Mouse (Mus musculus) forebrain, embryonic 13.5 days (tissue): Measurements from ENCODE around the gene Asb10. TPM values are rescaled to one million over a fixed set of nuclear protein-coding genes. Genes with fewer than 3 reads are reported as not detected.

ENCODE experiments used
- ATAC-seq: fragments of 200-750 bp; cut with Nextera tagmentation; 2 replicates; pipeline ENCODE4 v1.8.0; 2017
- H3K27ac ChIP-seq: fragments of 300-500 bp; sonication (generic); 2 replicates; pipeline ENCODE4 v1.5.1; 2015; ENCODE audit warnings: inconsistent platforms, mild to moderate bottlenecking, moderate library complexity
- H3K27me3 ChIP-seq: fragments of 300-500 bp; sonication (generic); 2 replicates; pipeline ENCODE4 v1.6.1; 2015; ENCODE audit warnings: mild to moderate bottlenecking, inconsistent platforms
- H3K36me3 ChIP-seq: fragments of 300-500 bp; sonication (generic); 2 replicates; pipeline ENCODE4 v1.6.1; 2015; ENCODE audit warnings: mild to moderate bottlenecking, inconsistent platforms; ENCODE audit not compliant: poor library complexity, severe bottlenecking
- H3K4me1 ChIP-seq: fragments of 300-500 bp; sonication (generic); 2 replicates; pipeline ENCODE4 v1.6.1; 2015; ENCODE audit warnings: inconsistent platforms
- H3K4me2 ChIP-seq: fragments of 300-500 bp; sonication (generic); 2 replicates; pipeline ENCODE4 v1.6.1; 2015; ENCODE audit warnings: inconsistent platforms, mild to moderate bottlenecking, moderate library complexity
- H3K4me3 ChIP-seq: fragments of 300-500 bp; sonication (generic); 2 replicates; pipeline ENCODE4 v1.5.1; 2015; ENCODE audit warnings: mild to moderate bottlenecking, inconsistent platforms
- H3K9ac ChIP-seq: fragments of 300-500 bp; sonication (generic); 2 replicates; pipeline ENCODE4 v1.6.1; 2015; ENCODE audit warnings: mild to moderate bottlenecking, inconsistent platforms
- H3K9me3 ChIP-seq: fragments of 300-500 bp; sonication (generic); replicated peaks from 2 replicates; pipeline ENCODE4 v1.6.1; 2016; ENCODE audit warnings: inconsistent platforms
- WGBS: fragments of 180-500 bp; shearing (Covaris S2); methylation state at CpG from one replicate; pipeline ENCODE4 v1.1.7; 2015; 5-methylcytosine and 5-hydroxymethylcytosine counted together
- polyA plus RNA-seq: library from polyadenylated mRNA; unstranded; fragments of >200 nt; fragmentation: Nextera tagmentation; extraction: Ambion mirVana; gene quantifications from 2 replicates; pipeline ENCODE4 v1.2.1, GENCODE M21; 2015

Gene Asb10
- polyA plus RNA-seq, 1 experiment from 2014 or later, result 0.06 TPM

DNA sequence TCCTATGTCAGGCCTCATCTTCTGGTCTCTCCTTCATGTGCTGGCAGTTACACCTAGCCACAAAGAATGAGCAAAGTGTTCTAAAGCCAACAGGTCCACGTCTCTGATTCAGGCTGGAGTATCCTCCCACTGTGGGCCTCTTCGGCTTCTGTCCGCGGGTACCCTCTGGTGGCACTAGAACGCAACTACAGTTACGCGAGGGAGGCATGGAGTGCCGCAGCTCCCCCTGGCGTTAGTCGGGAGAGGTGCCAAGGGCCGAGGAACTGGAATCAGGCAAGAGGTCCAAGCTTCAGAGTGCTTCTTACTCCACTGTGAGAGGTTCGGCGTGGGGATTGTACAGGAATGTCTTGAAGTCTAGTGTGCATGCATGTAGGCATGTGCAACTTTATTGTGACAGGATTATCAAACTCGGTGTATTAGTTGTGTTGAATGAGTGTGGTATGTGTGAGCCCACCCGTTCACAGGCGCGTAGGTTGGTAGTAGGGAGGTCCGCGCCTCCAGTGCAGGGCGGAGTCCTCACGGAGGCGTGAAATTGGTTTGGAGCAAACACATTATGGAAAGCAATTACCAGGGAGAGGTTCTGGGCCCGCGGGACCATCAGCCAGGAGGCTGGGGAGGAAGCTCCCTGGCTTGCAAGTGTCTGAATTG, 10.6 kb downstream of the Asb10 start:
- H3K9ac ChIP-seq, result no peak overlapping the region
- H3K9me3 ChIP-seq, result no peaks in the 10 kb centered on the region
- WGBS, result 25% methylated on average over 24 of the region's 24 CpGs
- no peaks in the 10 kb centered on the region for H3K36me3 ChIP-seq
- H3K4me3 ChIP-seq, result no peak overlapping the region
- peak; percentile 79 for ATAC-seq
- H3K27me3 ChIP-seq, result peaks cover 64% of the 10 kb centered on the region
- peaks cover 17% of the 10 kb centered on the region for H3K4me1 ChIP-seq
- no peak overlapping the region for H3K27ac ChIP-seq
- no peak overlapping the region for H3K4me2 ChIP-seq

DNA sequence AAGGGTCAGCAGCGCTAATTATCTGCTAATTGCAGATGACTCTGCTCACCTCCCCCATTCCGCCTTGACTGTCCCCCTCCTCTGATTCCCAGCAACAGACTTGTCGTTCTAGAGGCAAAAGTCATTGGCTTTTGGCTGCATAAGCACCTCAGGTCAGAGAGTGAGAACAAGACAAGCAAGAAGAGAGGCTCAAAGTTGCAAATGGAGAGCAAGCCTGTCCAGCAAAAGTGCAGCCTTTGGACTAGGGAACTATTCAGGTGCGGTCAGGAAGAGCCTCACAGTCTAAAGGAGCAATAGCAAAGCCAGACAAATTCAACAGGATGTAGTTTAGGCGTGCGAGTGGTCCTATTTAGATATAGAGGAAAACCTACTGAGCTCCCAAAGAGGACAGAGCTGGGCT, 13.0 kb downstream of the Asb10 start:
- Histone ChIP-seq H3K27ac (no peak overlapping the region), H3K9me3 (no peaks in the 10 kb centered on the region), H3K36me3 (no peaks in the 10 kb centered on the region), H3K4me1 (peaks cover 17% of the 10 kb centered on the region), H3K27me3 (peaks cover 81% of the 10 kb centered on the region), H3K9ac (no peak overlapping the region), H3K4me2 (no peak overlapping the region), H3K4me3 (peak overlapping the region; percentile 6; the same call in 1 of the 2 replicates)
- WGBS, result 14% methylated on average over 6 of the region's 6 CpGs
- ATAC-seq, result no peak

DNA sequence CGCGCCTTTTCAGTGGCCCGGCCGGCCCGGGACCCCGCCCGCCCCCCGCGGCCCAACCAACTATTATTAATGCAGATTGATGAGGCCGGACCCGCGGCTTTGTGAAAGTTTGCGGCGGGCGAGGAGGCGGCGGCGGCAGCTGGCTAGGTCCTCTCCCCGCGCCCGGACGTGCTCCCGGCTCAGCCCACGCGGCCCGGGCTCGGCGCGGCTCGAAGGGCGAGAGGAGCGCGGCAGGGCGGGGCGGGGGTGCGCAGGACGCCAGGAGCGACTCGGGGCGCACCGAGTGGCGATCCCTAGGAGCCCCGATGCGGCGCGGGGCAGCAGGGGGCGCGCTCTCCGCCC, 13.9 kb downstream of the Asb10 start, which contains the start of gene Gbx1:
Gbx1 (minus strand) TSS at position 314 of the 342 bp plus-strand sequence.
- Histone ChIP-seq H3K36me3 (no peaks in the 10 kb centered on the region), H3K27me3 (peaks cover 86% of the 10 kb centered on the region), H3K4me1 (peaks cover 17% of the 10 kb centered on the region), H3K4me2 (peak within 1 kb of the TSS; percentile 86), H3K9ac (peak within 1 kb of the TSS; percentile 66), H3K4me3 (peak within 1 kb of the TSS; percentile 49), H3K9me3 (no peaks in the 10 kb centered on the region), H3K27ac (peak within 1 kb of the TSS; percentile 10; the same call in 1 of the 2 replicates)
- ATAC-seq, result 0 out of 2 replicates have a peak, but pooled peaks have one; percentile 26
- WGBS, result 2% methylated on average over 34 of the region's 49 CpGs

- H3K36me3 ChIP-seq, result no peaks in the 10 kb centered on the region
- peak; percentile 44; the same call in 1 of the 2 replicates for ATAC-seq
- peak overlapping the region; percentile 10; the same call in 1 of the 2 replicates for H3K27ac ChIP-seq
- peak overlapping the region; percentile 86 for H3K4me2 ChIP-seq
- H3K9me3 ChIP-seq, result no peaks in the 10 kb centered on the region
- H3K4me3 ChIP-seq, result peak overlapping the region; percentile 49
- peaks cover 17% of the 10 kb centered on the region for H3K4me1 ChIP-seq
- under 1% methylated on average over 49 of the region's 109 CpGs for WGBS
- H3K27me3 ChIP-seq, result peaks cover 86% of the 10 kb centered on the region
- peak overlapping the region; percentile 66 for H3K9ac ChIP-seq
These were observed 14.4 kb downstream of the Asb10 start for GRCm38 (mm10) chr5:24526190-24526888.

GRCm38 (mm10) chr5:24525360-24526189, 15.2 kb downstream of the Asb10 start:
- Histone ChIP-seq H3K9me3 (no peaks in the 10 kb centered on the region), H3K27ac (no peak overlapping the region), H3K27me3 (peaks cover 86% of the 10 kb centered on the region), H3K36me3 (no peaks in the 10 kb centered on the region), H3K4me2 (peak overlapping the region; percentile 86), H3K4me3 (peak overlapping the region; percentile 49), H3K9ac (peak overlapping the region; percentile 66), H3K4me1 (peaks cover 17% of the 10 kb centered on the region)
- WGBS, result 3% methylated on average over 34 of the region's 34 CpGs
- no peak for ATAC-seq

- no peak for ATAC-seq
- Histone ChIP-seq H3K4me2 (0 out of 2 replicates have a peak overlapping the region, but pooled peaks have one; percentile 10), H3K36me3 (no peaks in the 10 kb centered on the region), H3K27ac (no peak overlapping the region), H3K4me1 (peaks cover 17% of the 10 kb centered on the region), H3K4me3 (peak overlapping the region; percentile 13; the same call in 1 of the 2 replicates), H3K9ac (no peak overlapping the region), H3K9me3 (no peaks in the 10 kb centered on the region), H3K27me3 (peaks cover 92% of the 10 kb centered on the region)
- WGBS, result 16% methylated on average over 4 of the region's 4 CpGs
These were observed 16.3 kb downstream of the Asb10 start for GRCm38 (mm10) chr5:24524522-24524921.

- Histone ChIP-seq H3K27me3 (peaks cover 85% of the 10 kb centered on the region), H3K9me3 (no peaks in the 10 kb centered on the region), H3K9ac (no peak overlapping the region), H3K27ac (no peak overlapping the region), H3K4me1 (peaks cover 17% of the 10 kb centered on the region), H3K4me2 (0 out of 2 replicates have a peak overlapping the region, but pooled peaks have one; percentile 3), H3K36me3 (no peaks in the 10 kb centered on the region), H3K4me3 (no peak overlapping the region)
- 37% methylated on average over 8 of the region's 8 CpGs for WGBS
- ATAC-seq, result no peak
These were observed 17.0 kb downstream of the Asb10 start for GRCm38 (mm10) chr5:24523806-24524205.

- Histone ChIP-seq H3K4me3 (no peak overlapping the region), H3K9ac (no peak overlapping the region), H3K27me3 (peaks cover 72% of the 10 kb centered on the region), H3K36me3 (no peaks in the 10 kb centered on the region), H3K27ac (no peak overlapping the region), H3K9me3 (no peaks in the 10 kb centered on the region), H3K4me2 (no peak overlapping the region), H3K4me1 (peaks cover 7% of the 10 kb centered on the region)
- 71% methylated on average over 8 of the region's 8 CpGs for WGBS
- ATAC-seq, result no peak
These were observed 19.4 kb downstream of the Asb10 start for GRCm38 (mm10) chr5:24521366-24521765.

DNA sequence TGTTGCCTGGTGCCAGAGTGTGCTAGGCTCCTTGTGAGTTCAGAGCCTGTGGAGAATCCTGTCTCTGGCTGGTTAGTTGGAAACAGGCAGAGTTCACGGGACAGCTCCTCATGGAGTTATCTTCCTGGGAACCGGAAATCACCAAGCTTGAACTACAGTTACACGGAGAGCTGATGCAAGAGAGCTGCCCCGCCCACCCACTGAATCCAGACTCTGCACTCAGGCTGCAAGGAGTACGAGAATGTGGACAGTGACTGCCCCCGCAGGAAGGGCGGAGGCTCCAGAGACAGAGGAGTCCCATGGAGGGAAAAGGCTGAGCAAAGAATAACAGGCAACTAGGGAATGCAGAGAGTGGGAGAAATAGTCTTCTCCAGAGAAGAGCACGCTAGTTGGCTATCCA, 28.5 kb downstream of the Asb10 start:
- no peak overlapping the region for H3K4me2 ChIP-seq
- no peak overlapping the region for H3K9ac ChIP-seq
- H3K27me3 ChIP-seq, result peaks cover 21% of the 10 kb centered on the region
- no peaks in the 10 kb centered on the region for H3K9me3 ChIP-seq
- H3K4me3 ChIP-seq, result no peak overlapping the region
- no peaks in the 10 kb centered on the region for H3K4me1 ChIP-seq
- H3K36me3 ChIP-seq, result no peaks in the 10 kb centered on the region
- no peak overlapping the region for H3K27ac ChIP-seq
- no peak for ATAC-seq
- 68% methylated on average over 8 of the region's 8 CpGs for WGBS

DNA sequence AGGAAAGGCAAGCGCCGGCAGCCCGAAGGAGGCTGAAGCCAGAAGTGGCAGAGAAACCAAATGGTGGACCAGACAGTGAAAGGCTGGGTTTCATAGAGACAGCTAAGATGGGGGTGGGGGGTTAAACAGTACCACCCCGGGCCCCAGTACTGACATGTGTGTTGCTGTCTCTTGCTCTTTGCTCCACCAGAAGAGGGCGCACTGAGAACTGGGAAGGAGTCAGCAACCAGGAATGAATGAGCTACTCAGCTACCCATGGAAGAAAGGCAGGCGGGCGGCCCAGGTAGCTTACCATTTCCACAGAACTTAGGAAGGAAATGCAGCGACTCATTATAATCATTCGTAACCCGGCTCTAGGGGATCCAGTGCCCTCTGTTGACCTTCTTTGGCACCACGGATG, 30.1 kb downstream of the Asb10 start:
- 58% methylated on average over 11 of the region's 11 CpGs for WGBS
- Histone ChIP-seq H3K27ac (no peak overlapping the region), H3K36me3 (no peaks in the 10 kb centered on the region), H3K4me1 (no peaks in the 10 kb centered on the region), H3K4me3 (no peak overlapping the region), H3K4me2 (no peak overlapping the region), H3K27me3 (peaks cover 30% of the 10 kb centered on the region), H3K9me3 (no peaks in the 10 kb centered on the region), H3K9ac (no peak overlapping the region)
- ATAC-seq, result no peak

- H3K4me3 ChIP-seq, result no peak overlapping the region
- 92% methylated on average over 7 of the region's 7 CpGs for WGBS
- no peaks in the 10 kb centered on the region for H3K9me3 ChIP-seq
- peaks cover 8% of the 10 kb centered on the region; the same call in 1 of the 2 replicates for H3K4me1 ChIP-seq
- peaks cover 53% of the 10 kb centered on the region for H3K27me3 ChIP-seq
- H3K36me3 ChIP-seq, result 0 out of 2 replicates have a peak, but pooled peaks cover 5% of the 10 kb centered on the region
- H3K4me2 ChIP-seq, result no peak overlapping the region
- no peak overlapping the region for H3K27ac ChIP-seq
- no peak overlapping the region for H3K9ac ChIP-seq
- ATAC-seq, result no peak
These were observed 32.4 kb downstream of the Asb10 start for GRCm38 (mm10) chr5:24508406-24508805.

DNA sequence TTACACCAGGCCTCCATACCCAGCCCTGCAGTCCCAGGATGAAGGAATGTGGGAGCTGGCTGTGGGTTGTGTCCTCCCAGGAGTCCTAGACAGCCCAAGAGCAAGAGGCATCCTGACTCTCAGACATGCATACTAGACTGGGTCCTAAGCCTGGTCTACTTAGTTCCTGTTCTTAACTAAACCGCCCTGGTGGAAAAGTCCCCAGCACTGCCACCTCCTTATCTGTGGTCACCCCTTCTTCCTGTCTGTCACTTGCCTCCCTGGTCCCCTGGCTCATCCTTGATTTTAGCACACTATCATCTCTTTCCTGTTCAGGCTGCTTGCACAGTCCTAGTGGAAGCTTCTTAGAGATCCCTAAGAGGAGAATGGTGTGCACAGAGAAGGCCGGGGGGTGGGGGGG, 35.3 kb downstream of the Asb10 start:
- Histone ChIP-seq H3K27me3 (peaks cover 59% of the 10 kb centered on the region), H3K36me3 (peaks cover 32% of the 10 kb centered on the region), H3K4me3 (no peak overlapping the region), H3K4me2 (no peak overlapping the region), H3K4me1 (peaks cover 14% of the 10 kb centered on the region), H3K9me3 (no peaks in the 10 kb centered on the region), H3K9ac (no peak overlapping the region), H3K27ac (no peak overlapping the region)
- WGBS, result 55% methylated on average over 2 of the region's 2 CpGs
- ATAC-seq, result no peak
